Mouse (Mus musculus) kidney, postnatal 0 days (tissue): ENCODE measurements at regions not wholly inside any gene's neighbourhood (a gene's known extent, or its start where the extent isn't known, plus 50 kb on each side); places are given as distances from the start of the nearest gene placed in this dataset.

ENCODE experiments used
- ATAC-seq: fragments of 200-750 bp; cut with Nextera tagmentation; replicated peaks from 2 replicates; pipeline ENCODE4 v1.8.0; 2017; ENCODE audit warnings: low read depth, moderate number of reproducible peaks, moderate TSS enrichment, moderate library complexity; ENCODE audit not compliant: low FRiP score
- DNase-seq: peaks from one replicate; pipeline ENCODE4 v3.0.0-alpha.2; 2016; ENCODE audit warnings: low spot score
- H3K27ac ChIP-seq: fragments of 300-500 bp; sonication (generic); 2 replicates; pipeline ENCODE4 v1.5.1; 2014; ENCODE audit warnings: mild to moderate bottlenecking
- H3K27me3 ChIP-seq: fragments of 300-500 bp; sonication (generic); 2 replicates; pipeline ENCODE4 v1.6.1; 2014; ENCODE audit warnings: low read length, mixed read lengths; ENCODE audit not compliant: insufficient read depth
- H3K36me3 ChIP-seq: fragments of 300-500 bp; sonication (generic); 2 replicates; pipeline ENCODE4 v1.6.1; 2014; ENCODE audit warnings: low read length, mixed read lengths; ENCODE audit not compliant: insufficient read depth
- H3K4me1 ChIP-seq: fragments of 300-500 bp; sonication (generic); replicated peaks from 2 replicates; pipeline ENCODE4 v1.6.1; 2014; ENCODE audit warnings: antibody characterized with exemption, low read length, mixed read lengths; ENCODE audit not compliant: insufficient read depth
- H3K4me2 ChIP-seq: fragments of 300-500 bp; sonication (generic); 2 replicates; pipeline ENCODE4 v1.6.1; 2014; ENCODE audit warnings: mild to moderate bottlenecking, low read length, moderate library complexity, mixed read lengths
- H3K4me3 ChIP-seq: fragments of 300-500 bp; sonication (generic); replicated peaks from 2 replicates; pipeline ENCODE4 v1.5.1; 2014; ENCODE audit warnings: low read depth, low read length
- H3K9ac ChIP-seq: fragments of 300-500 bp; sonication (generic); 2 replicates; pipeline ENCODE4 v1.6.1; 2014; ENCODE audit warnings: low read depth, low read length
- H3K9me3 ChIP-seq: fragments of 300-500 bp; sonication (generic); replicated peaks from 2 replicates; pipeline ENCODE4 v1.6.1; 2016; ENCODE audit warnings: low read length, inconsistent platforms, mixed read lengths
- CTCF ChIP-seq: IDR thresholded peaks from 2 replicates; pipeline ENCODE4 v1.5.1; 2016; ENCODE audit warnings: antibody characterized with exemption, low read depth, mild to moderate bottlenecking, moderate library complexity
- WGBS: fragments of 180-500 bp; shearing (Covaris S2); extraction: QIAGEN DNeasy Blood & Tissue Kit; methylation state at CpG from one replicate; pipeline ENCODE4 v1.1.7; 2014; 5-methylcytosine and 5-hydroxymethylcytosine counted together

DNA sequence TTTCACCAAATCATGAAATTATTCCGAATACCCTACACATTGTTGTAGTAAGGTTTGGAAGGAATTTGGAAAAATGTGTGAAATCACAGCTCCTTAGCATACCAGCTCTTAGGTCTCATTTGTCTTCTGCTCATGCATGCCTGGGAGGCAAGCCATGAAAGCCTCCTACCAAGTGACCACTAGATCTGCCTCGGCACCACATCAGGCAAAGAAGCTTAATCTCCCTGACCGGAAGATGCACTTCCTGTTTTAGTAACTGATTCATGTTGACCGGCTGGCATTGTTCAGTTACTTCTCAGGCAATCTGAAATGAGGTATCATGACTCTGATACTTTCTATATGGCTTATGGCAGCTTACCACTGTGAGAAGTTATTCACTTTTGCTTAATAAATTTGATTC lies 345.2 kb upstream of the Camk1g start:
- H3K9me3 ChIP-seq = no peaks in the 10 kb centered on the region
- ATAC-seq = no peak

DNA sequence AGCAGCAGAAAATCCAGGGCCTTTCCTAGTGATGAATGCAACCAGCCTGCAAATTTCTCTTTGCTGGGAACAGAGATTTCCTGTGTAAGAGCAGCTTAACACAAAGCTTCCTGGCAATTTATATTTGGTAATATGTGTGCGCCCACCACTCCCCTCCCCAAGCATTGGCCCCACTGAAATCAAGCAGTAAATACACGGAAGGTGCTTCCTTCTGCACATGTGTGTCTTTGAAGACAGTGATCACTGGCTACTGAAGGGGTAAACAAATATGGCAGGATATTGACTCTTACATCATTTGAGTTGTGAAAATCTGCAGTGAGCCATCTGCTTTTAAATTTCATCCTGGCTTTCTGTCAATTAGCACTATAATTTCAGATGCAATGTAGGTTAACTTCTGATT lies 344.5 kb upstream of the Camk1g start:
- WGBS = 84% methylated on average over 2 of the region's 2 CpGs
- H3K9ac ChIP-seq = no peak overlapping the region
- no peaks in the 10 kb centered on the region for H3K4me1 ChIP-seq
- no peaks in the 10 kb centered on the region for H3K36me3 ChIP-seq
- no peaks in the 10 kb centered on the region for H3K9me3 ChIP-seq
- no peak for TF ChIP-seq CTCF
- no peaks in the 10 kb centered on the region for H3K27me3 ChIP-seq
- no peak overlapping the region for H3K4me3 ChIP-seq
- ATAC-seq = no peak
- DNase-seq = no peak
- no peak overlapping the region for H3K4me2 ChIP-seq
- no peak overlapping the region for H3K27ac ChIP-seq

More for the DNA sequence above, 345.2 kb upstream of the Camk1g start:
- Histone ChIP-seq H3K4me1 (no peaks in the 10 kb centered on the region), H3K4me3 (no peak overlapping the region), H3K36me3 (no peaks in the 10 kb centered on the region), H3K27me3 (no peaks in the 10 kb centered on the region), H3K4me2 (no peak overlapping the region), H3K9ac (no peak overlapping the region), H3K27ac (no peak overlapping the region)
- no peak for DNase-seq
- no peak for TF ChIP-seq CTCF
- 58% methylated on average over 4 of the region's 4 CpGs for WGBS

DNA sequence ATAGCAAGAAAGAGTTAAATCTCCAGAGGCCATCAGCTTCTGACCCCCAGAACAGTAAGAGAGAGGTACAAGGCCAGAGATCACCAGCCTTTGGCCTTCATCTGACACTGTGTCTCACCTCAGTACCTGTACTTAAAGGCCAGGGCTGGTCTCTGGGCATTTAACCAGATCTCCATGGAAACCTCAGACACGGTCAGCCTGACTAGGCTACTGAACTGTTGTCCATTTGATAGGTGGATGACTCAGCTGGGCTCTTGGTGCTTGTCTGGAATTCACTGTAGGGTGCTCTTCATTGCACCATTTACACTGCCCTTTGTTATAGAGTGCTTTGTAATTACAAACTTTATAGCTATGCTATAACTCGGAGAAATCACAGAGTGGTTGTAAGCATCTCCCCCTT lies 335.1 kb upstream of the Camk1g start:
- Histone ChIP-seq H3K36me3 (no peaks in the 10 kb centered on the region), H3K4me1 (no peaks in the 10 kb centered on the region), H3K9ac (no peak overlapping the region), H3K27me3 (no peaks in the 10 kb centered on the region), H3K4me2 (no peak overlapping the region), H3K27ac (no peak overlapping the region), H3K9me3 (no peaks in the 10 kb centered on the region), H3K4me3 (no peak overlapping the region)
- WGBS = 47% methylated on average over 2 of the region's 2 CpGs
- DNase-seq (no peak), ATAC-seq (no peak)
- TF ChIP-seq CTCF = no peak

DNA sequence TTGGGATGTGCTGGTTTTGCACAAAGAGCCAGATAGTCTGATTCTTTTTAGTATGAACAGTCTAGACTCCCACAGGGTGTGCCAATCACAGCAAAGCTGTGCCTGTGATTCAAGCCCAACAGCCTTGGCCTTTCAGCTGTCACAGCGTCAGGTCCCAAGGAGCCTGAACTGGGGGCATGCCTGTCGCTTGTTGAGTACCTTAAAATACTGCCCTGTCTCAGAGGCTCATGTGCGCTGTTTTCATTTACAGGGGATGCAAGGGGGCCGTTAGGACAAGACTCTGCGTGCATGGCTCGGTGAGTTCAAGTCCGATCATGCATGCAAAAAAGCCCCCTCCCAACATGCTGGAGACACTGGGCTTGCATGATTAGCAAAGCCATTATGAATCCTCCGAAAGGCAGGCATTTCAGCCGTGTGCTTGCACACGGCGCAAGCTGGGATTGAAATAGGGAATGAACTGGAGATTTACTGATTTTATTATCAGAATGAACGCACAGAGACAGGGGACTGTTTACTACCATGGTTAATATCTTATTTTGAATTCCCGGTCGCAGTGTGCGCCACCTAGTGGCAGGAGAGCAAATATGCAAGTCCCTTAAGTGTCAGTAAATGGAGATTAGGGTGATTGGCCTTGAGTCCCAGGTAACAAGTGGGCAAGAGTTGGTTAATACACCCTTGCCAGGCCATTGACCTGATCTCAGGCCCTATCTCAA lies 332.8 kb upstream of the Camk1g start:
- no peaks in the 10 kb centered on the region for H3K36me3 ChIP-seq
- no peak overlapping the region for H3K9ac ChIP-seq
- peak overlapping the region; percentile 16; the same call in 1 of the 2 replicates for H3K4me3 ChIP-seq
- no peaks in the 10 kb centered on the region for H3K9me3 ChIP-seq
- H3K4me1 ChIP-seq = no peaks in the 10 kb centered on the region
- peak; percentile 94 for TF ChIP-seq CTCF
- no peak for ATAC-seq
- 16% methylated on average over 15 of the region's 15 CpGs for WGBS
- H3K27me3 ChIP-seq = no peaks in the 10 kb centered on the region
- H3K27ac ChIP-seq = no peak overlapping the region
- peak overlapping the region; percentile 52 for H3K4me2 ChIP-seq
- DNase-seq = peak; percentile 77

DNA sequence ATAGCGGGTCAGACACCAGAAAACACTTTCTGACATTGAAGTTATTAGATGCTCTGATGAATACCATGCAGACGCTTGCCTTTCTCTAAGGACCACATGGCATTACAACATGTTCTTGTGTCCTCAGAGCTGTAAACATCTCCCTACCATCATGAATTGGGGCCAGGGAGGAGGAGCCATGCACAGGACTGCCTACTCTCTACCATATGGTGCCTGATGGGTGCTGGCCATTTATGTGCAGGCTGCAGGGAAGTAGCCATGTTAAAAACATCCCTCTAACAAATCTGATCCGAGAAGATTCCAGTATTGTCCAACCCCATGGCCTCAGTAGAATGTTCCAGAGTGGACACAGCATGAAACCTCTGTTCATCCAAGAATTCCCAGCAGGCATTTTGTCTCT lies 330.1 kb upstream of the Camk1g start:
- no peak overlapping the region for H3K4me3 ChIP-seq
- no peaks in the 10 kb centered on the region for H3K27me3 ChIP-seq
- no peak overlapping the region for H3K9ac ChIP-seq
- no peak for DNase-seq
- H3K27ac ChIP-seq = no peak overlapping the region
- no peak for TF ChIP-seq CTCF
- H3K9me3 ChIP-seq = no peaks in the 10 kb centered on the region
- H3K36me3 ChIP-seq = no peaks in the 10 kb centered on the region
- no peak overlapping the region for H3K4me2 ChIP-seq
- no peak for ATAC-seq
- WGBS = 82% methylated on average over 3 of the region's 3 CpGs
- no peaks in the 10 kb centered on the region for H3K4me1 ChIP-seq

DNA sequence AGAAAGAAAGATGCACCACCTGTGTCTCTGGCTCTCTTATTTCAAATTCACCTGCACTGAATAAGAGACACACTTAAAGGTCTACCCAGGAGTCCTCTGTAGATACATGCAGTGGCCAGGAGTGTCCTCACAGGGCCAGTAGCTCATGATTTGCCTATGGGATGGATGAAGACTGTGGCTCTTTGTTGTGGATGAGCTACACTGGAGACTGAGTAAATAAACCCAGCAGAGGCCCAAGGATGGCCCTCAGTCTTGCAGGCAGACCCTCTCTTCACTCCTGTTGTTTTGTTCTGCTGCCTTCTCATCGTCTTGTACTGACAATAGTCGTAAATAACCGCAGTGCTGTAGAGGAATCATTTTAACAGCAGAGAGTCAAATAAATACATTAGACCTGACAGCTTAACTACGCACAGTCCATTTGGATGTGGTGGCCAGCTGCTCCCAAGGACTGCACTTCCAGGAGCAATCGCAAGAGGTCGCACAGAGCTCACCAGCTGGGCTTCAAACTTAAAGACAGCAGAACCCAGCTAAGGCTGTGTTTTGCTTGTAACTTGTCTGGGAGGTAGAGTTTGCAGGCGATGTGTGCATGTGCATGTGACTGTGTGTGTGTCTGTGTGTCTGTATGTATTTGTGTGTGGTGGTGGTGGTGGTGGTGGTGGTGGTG lies 328.6 kb upstream of the Camk1g start:
- Histone ChIP-seq H3K4me2 (no peak overlapping the region), H3K4me3 (no peak overlapping the region), H3K27me3 (no peaks in the 10 kb centered on the region), H3K27ac (no peak overlapping the region), H3K9me3 (no peaks in the 10 kb centered on the region), H3K4me1 (no peaks in the 10 kb centered on the region), H3K36me3 (no peaks in the 10 kb centered on the region), H3K9ac (no peak overlapping the region)
- DNase-seq = peak; percentile 93
- TF ChIP-seq CTCF = peak; percentile 97
- peak; percentile 67 for ATAC-seq
- 5% methylated on average over 7 of the region's 7 CpGs for whole genome bisulfite sequencing
